Mouse (Mus musculus) embryonic facial prominence, embryonic 15.5 days (tissue): ENCODE measurements around the gene Fli1. TPM values are rescaled to one million over a fixed set of nuclear protein-coding genes. Genes with fewer than 3 reads are reported as not detected.

Experiments used
- ATAC-seq: fragments of 200-750 bp; cut with Nextera tagmentation; 2 replicates; pipeline ENCODE4 v1.8.0; 2017; ENCODE audit warnings: low read depth, moderate TSS enrichment; ENCODE audit not compliant: insufficient number of reproducible peaks, low FRiP score, low TSS enrichment
- H3K27ac ChIP-seq: fragments of 300-500 bp; sonication (generic); replicated peaks from 2 replicates; pipeline ENCODE4 v1.5.1; 2015; ENCODE audit warnings: mild to moderate bottlenecking, inconsistent platforms
- H3K27me3 ChIP-seq: fragments of 300-500 bp; sonication (generic); 2 replicates; pipeline ENCODE4 v1.6.1; 2015; ENCODE audit warnings: inconsistent platforms
- H3K36me3 ChIP-seq: fragments of 300-500 bp; sonication (generic); 2 replicates; pipeline ENCODE4 v1.6.1; 2015; ENCODE audit warnings: mild to moderate bottlenecking, inconsistent platforms
- H3K4me1 ChIP-seq: fragments of 300-500 bp; sonication (generic); 2 replicates; pipeline ENCODE4 v1.6.1; 2015; ENCODE audit warnings: inconsistent platforms
- H3K4me2 ChIP-seq: fragments of 300-500 bp; sonication (generic); replicated peaks from 2 replicates; pipeline ENCODE4 v1.6.1; 2015; ENCODE audit warnings: mild to moderate bottlenecking, inconsistent platforms
- H3K4me3 ChIP-seq: fragments of 300-500 bp; sonication (generic); replicated peaks from 2 replicates; pipeline ENCODE4 v1.5.1; 2015; ENCODE audit warnings: mild to moderate bottlenecking, inconsistent platforms
- H3K9ac ChIP-seq: fragments of 300-500 bp; sonication (generic); 2 replicates; pipeline ENCODE4 v1.6.1; 2015; ENCODE audit warnings: inconsistent platforms
- H3K9me3 ChIP-seq: fragments of 300-500 bp; sonication (generic); replicated peaks from 2 replicates; pipeline ENCODE4 v1.6.1; 2016; ENCODE audit warnings: inconsistent platforms
- WGBS: fragments of 180-500 bp; shearing (Covaris S2); methylation state at CpG from one replicate; pipeline ENCODE4 v1.1.7; 2015; 5-methylcytosine and 5-hydroxymethylcytosine counted together
- polyA plus RNA-seq: library from polyadenylated mRNA; unstranded; fragments of >200 nt; fragmentation: Nextera tagmentation; extraction: Ambion mirVana; gene quantifications from 2 replicates; pipeline ENCODE4 v1.2.1, GENCODE M21; 2015

Gene Fli1
- polyA plus RNA-seq, result 18.2 and 18.7 TPM in 2 replicates

- peak within 1 kb of the TSS; percentile 45 for H3K9ac ChIP-seq
- WGBS, result under 1% methylated on average over 41 of the region's 41 CpGs
- H3K36me3 ChIP-seq, result no peaks in the 10 kb centered on the region
- no peak for ATAC-seq
- no peaks in the 10 kb centered on the region for H3K9me3 ChIP-seq
- peak within 1 kb of the TSS; percentile 90 for H3K4me2 ChIP-seq
- peaks cover 61% of the 10 kb centered on the region for H3K4me1 ChIP-seq
- H3K27me3 ChIP-seq, result peaks cover 58% of the 10 kb centered on the region
- H3K27ac ChIP-seq, result peak within 1 kb of the TSS; percentile 82
- H3K4me3 ChIP-seq, result peak within 1 kb of the TSS; percentile 66
Measured at GRCm38 (mm10) chr9:32542212-32543039, at the start of gene Fli1. TSS of gene Fli1 (minus strand) at chr9:32542861.

DNA sequence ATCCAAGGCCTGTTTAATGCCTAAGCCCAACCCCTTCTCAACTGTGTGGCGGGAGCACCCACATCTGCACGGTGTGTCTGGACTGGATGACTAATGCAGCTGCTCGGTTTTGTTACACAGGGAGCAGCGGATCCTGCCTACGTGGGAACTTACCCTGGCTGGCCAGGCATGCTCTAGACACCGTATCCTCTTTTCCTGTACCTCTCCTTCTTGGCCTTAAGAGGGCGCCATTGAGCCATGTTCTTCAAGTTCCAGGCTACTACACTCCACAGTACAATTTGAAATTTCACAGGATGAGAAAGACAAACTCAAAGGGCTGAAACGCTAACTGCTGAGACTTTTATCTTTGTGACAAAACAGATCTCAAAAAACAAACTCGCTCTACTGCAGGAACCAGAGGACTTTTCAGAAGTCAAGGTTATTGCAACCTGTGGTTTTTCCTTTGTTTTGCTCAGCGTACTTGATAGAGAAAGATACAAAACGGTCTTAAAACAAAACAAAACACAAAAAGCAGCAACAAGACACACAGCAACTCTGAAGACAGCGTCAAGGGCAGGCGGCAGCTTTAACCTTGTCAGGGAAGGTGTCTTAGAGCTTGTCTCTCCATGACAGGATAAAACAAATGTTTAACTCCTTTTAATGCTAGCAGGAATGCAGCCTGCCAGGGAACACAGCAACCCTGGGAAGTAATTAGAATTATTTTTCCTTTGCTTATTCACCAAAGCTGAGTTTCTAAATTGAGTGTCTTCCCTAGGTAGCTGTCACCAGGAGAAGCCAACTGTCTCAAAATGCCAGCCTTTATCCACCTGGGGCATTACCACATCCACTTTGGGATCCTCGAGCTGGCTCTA lies 49.3 kb upstream of the Fli1 start:
- ATAC-seq, result peak; percentile 80
- Histone ChIP-seq H3K36me3 (no peaks in the 10 kb centered on the region), H3K4me3 (no peak overlapping the region), H3K4me1 (0 out of 2 replicates have a peak, but pooled peaks cover 11% of the 10 kb centered on the region), H3K9ac (no peak overlapping the region), H3K27me3 (peaks cover 5% of the 10 kb centered on the region; the same call in 1 of the 2 replicates), H3K4me2 (peak overlapping the region; percentile 35), H3K9me3 (no peaks in the 10 kb centered on the region), H3K27ac (no peak overlapping the region; the same call in 1 of the 2 replicates)
- WGBS, result 8% methylated on average over 14 of the region's 14 CpGs

GRCm38 (mm10) chr9:32590571-32590970 lies 47.9 kb upstream of the Fli1 start:
- H3K4me1 ChIP-seq, result 0 out of 2 replicates have a peak, but pooled peaks cover 11% of the 10 kb centered on the region
- no peak overlapping the region for H3K4me3 ChIP-seq
- H3K27ac ChIP-seq, result no peak overlapping the region
- no peak overlapping the region for H3K4me2 ChIP-seq
- 55% methylated on average over 5 of the region's 5 CpGs for WGBS
- ATAC-seq, result no peak
- no peaks in the 10 kb centered on the region for H3K9me3 ChIP-seq
- H3K9ac ChIP-seq, result no peak overlapping the region
- no peaks in the 10 kb centered on the region for H3K36me3 ChIP-seq
- peaks cover 5% of the 10 kb centered on the region; the same call in 1 of the 2 replicates for H3K27me3 ChIP-seq

DNA sequence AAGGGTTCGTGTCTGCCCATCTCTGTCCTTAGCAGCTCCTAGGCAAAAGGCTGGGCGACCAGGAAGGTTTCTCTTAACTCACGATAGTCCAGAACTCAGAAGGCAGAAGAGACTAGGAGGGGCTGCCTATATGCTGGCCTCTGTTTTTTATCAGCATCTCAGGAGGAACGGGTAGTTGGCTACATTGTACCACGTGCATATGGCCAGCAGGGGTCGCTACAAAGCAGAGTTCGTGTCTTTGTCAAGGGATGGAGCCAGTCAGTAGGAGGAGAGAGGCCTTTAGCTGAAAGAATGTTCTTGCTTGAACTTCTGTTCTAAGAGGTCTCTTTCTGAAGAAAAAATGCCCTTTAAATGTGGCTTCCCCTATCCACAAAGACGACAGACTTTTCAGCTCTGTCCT lies 47.2 kb upstream of the Fli1 start:
- Histone ChIP-seq H3K27ac (no peak overlapping the region), H3K9me3 (no peaks in the 10 kb centered on the region), H3K4me3 (no peak overlapping the region), H3K4me1 (0 out of 2 replicates have a peak, but pooled peaks cover 9% of the 10 kb centered on the region), H3K36me3 (no peaks in the 10 kb centered on the region), H3K4me2 (no peak overlapping the region), H3K27me3 (peaks cover 5% of the 10 kb centered on the region; the same call in 1 of the 2 replicates), H3K9ac (no peak overlapping the region)
- WGBS, result 4% methylated on average over 8 of the region's 8 CpGs
- no peak; the same call in 1 of the 2 replicates for ATAC-seq

DNA sequence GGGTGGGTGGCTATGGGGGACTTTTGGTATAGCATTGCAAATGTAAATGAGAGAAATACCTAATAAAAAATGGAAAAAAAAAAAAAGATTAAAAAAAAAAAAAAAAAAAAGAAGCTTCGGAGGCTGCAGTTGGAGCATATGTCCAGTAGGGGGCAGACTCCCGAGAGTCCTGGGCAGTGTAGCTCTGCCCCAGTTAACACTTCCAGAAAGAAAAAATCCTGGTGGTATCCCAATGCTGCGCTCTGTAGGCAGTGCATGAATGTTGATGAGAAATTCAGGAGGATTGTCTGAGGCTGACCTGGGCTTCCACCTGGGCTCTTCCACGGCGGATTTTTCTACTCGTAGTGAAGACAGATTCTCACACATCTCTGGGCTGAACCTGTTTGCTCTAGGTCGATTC lies 42.7 kb upstream of the Fli1 start:
- Histone ChIP-seq H3K4me3 (no peak overlapping the region), H3K36me3 (no peaks in the 10 kb centered on the region), H3K9me3 (no peaks in the 10 kb centered on the region), H3K4me2 (no peak overlapping the region), H3K27ac (no peak overlapping the region), H3K9ac (no peak overlapping the region), H3K4me1 (no peaks in the 10 kb centered on the region), H3K27me3 (peaks cover 5% of the 10 kb centered on the region; the same call in 1 of the 2 replicates)
- WGBS, result 53% methylated on average over 7 of the region's 7 CpGs
- ATAC-seq, result peak; percentile 60; the same call in 1 of the 2 replicates

DNA sequence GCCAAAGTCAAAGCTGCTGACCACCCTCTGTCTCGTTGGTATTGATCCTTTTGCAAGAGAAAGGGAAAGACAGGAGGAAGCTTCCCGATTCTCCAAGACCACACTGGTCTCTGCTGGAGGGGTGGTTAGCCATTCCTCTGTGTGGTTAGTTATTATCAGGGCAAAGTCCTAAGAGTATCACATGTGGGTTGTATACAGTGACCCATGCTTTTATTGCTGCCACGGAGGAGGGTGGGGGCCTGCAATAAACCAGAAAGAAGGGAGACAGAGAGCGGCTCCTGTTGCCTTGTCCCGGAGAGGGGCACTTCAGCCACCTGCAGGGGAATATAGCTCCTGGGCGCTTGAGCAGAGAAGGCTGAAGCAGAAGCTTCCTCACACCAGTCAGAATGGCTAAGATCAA lies 41.2 kb upstream of the Fli1 start:
- WGBS, result 78% methylated on average over 6 of the region's 6 CpGs
- H3K27ac ChIP-seq, result no peak overlapping the region
- ATAC-seq, result no peak
- H3K4me2 ChIP-seq, result no peak overlapping the region
- no peaks in the 10 kb centered on the region for H3K36me3 ChIP-seq
- H3K9ac ChIP-seq, result no peak overlapping the region
- H3K27me3 ChIP-seq, result peaks cover 5% of the 10 kb centered on the region; the same call in 1 of the 2 replicates
- no peaks in the 10 kb centered on the region for H3K4me1 ChIP-seq
- H3K4me3 ChIP-seq, result no peak overlapping the region
- no peaks in the 10 kb centered on the region for H3K9me3 ChIP-seq

DNA sequence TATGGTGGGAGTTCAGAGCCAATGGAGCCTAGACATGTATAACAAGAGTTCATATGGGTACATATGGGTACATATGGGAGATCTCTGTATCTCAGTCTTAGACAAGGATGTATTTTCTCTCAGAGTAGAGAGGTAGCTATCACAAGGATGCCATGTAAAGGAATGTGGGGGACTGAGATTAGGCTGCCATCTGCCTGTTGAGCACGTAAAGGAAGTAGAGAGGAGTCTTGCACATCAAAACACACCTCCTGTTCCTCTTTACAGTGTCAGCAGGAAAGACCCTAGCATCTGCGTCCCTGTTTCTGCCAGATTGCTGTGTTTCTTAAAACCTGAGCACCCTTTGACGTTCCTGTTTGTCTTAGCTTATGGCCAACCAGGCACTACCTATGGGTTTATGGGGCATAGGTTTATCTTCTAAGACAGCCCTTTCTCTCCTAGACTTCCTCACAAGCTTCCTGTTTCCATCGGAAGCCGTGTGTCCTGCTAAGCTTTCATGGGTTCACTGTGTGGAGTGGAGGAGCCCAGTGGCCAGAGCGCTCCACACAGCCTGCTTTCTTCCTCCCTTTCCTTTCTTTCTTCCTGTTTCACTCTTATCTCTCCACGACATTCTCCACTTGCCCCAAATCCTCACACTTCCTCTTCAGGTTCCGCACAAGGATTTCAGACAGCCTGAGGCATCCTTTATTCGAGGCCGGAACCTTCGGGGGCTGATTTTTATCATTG lies 39.4 kb upstream of the Fli1 start:
- no peak for ATAC-seq
- H3K9me3 ChIP-seq, result no peaks in the 10 kb centered on the region
- 72% methylated on average over 11 of the region's 11 CpGs for WGBS

GRCm38 (mm10) chr9:32578411-32578810 lies 35.8 kb upstream of the Fli1 start:
- ATAC-seq, result no peak

More for the DNA sequence above, 39.4 kb upstream of the Fli1 start:
- Histone ChIP-seq H3K4me1 (no peaks in the 10 kb centered on the region), H3K4me2 (no peak overlapping the region), H3K4me3 (no peak overlapping the region), H3K27ac (no peak overlapping the region), H3K9ac (no peak overlapping the region), H3K27me3 (no peaks in the 10 kb centered on the region), H3K36me3 (no peaks in the 10 kb centered on the region)

GRCm38 (mm10) chr9:32573638-32574037 lies 31.0 kb upstream of the Fli1 start:
- Histone ChIP-seq H3K4me3 (no peak overlapping the region), H3K27ac (no peak overlapping the region), H3K27me3 (no peaks in the 10 kb centered on the region), H3K4me2 (no peak overlapping the region), H3K36me3 (no peaks in the 10 kb centered on the region), H3K4me1 (peaks cover 8% of the 10 kb centered on the region), H3K9me3 (no peaks in the 10 kb centered on the region), H3K9ac (no peak overlapping the region)
- ATAC-seq, result no peak
- 73% methylated on average over 4 of the region's 4 CpGs for WGBS

More at GRCm38 (mm10) chr9:32578411-32578810, 35.8 kb upstream of the Fli1 start:
- no peak overlapping the region for H3K27ac ChIP-seq
- H3K4me1 ChIP-seq, result no peaks in the 10 kb centered on the region
- H3K27me3 ChIP-seq, result no peaks in the 10 kb centered on the region
- no peak overlapping the region for H3K9ac ChIP-seq
- H3K36me3 ChIP-seq, result no peaks in the 10 kb centered on the region
- H3K4me3 ChIP-seq, result no peak overlapping the region
- 73% methylated on average over 2 of the region's 2 CpGs for WGBS
- no peaks in the 10 kb centered on the region for H3K9me3 ChIP-seq
- no peak overlapping the region for H3K4me2 ChIP-seq

- Histone ChIP-seq H3K4me3 (no peak overlapping the region), H3K27me3 (no peaks in the 10 kb centered on the region), H3K9ac (no peak overlapping the region), H3K4me1 (peaks cover 22% of the 10 kb centered on the region), H3K4me2 (no peak overlapping the region), H3K9me3 (no peaks in the 10 kb centered on the region), H3K36me3 (no peaks in the 10 kb centered on the region), H3K27ac (0 out of 2 replicates have a peak overlapping the region, but pooled peaks have one; percentile 39)
- 37% methylated on average over 4 of the region's 4 CpGs for WGBS
- ATAC-seq, result 0 out of 2 replicates have a peak, but pooled peaks have one; percentile 24
Measured at GRCm38 (mm10) chr9:32571676-32572075, 29.0 kb upstream of the Fli1 start.
